Mouse (Mus musculus) neural tube, embryonic 11.5 days (tissue): ENCODE data around the gene Pfdn2. TPM values are rescaled to one million over a fixed set of nuclear protein-coding genes. Genes with fewer than 3 reads are reported as not detected.

ENCODE experiments used
- ATAC-seq: fragments of 200-750 bp; cut with Nextera tagmentation; 2 replicates; pipeline ENCODE4 v1.8.0; 2017; ENCODE audit warnings: moderate number of reproducible peaks, mild to moderate bottlenecking, moderate TSS enrichment, moderate library complexity; ENCODE audit not compliant: insufficient read depth, low FRiP score, low TSS enrichment
- DNase-seq: peaks from one replicate; pipeline ENCODE4 v3.0.0-alpha.2; 2015; ENCODE audit warnings: low spot score
- H3K27ac ChIP-seq: fragments of 300-500 bp; sonication (generic); 2 replicates; pipeline ENCODE4 v1.5.1; 2014; ENCODE audit warnings: low read depth, mild to moderate bottlenecking, low read length
- H3K27me3 ChIP-seq: fragments of 300-500 bp; sonication (generic); 2 replicates; pipeline ENCODE4 v1.6.1; 2014; ENCODE audit warnings: mild to moderate bottlenecking, low read length, mixed read lengths; ENCODE audit not compliant: control insufficient read depth, insufficient read depth
- H3K36me3 ChIP-seq: fragments of 300-500 bp; sonication (generic); 2 replicates; pipeline ENCODE4 v1.6.1; 2014; ENCODE audit warnings: mild to moderate bottlenecking, low read length, moderate library complexity, mixed read lengths; ENCODE audit not compliant: control insufficient read depth, insufficient read depth
- H3K4me1 ChIP-seq: fragments of 300-500 bp; sonication (generic); 2 replicates; pipeline ENCODE4 v1.6.1; 2014; ENCODE audit warnings: low read length, mixed read lengths; ENCODE audit not compliant: control insufficient read depth, insufficient read depth
- H3K4me2 ChIP-seq: fragments of 300-500 bp; sonication (generic); 2 replicates; pipeline ENCODE4 v1.6.1; 2014; ENCODE audit warnings: low read depth, mild to moderate bottlenecking, moderate library complexity
- H3K4me3 ChIP-seq: fragments of 300-500 bp; sonication (generic); 2 replicates; pipeline ENCODE4 v1.5.1; 2014; ENCODE audit warnings: low read depth, low read length
- H3K9ac ChIP-seq: fragments of 300-500 bp; sonication (generic); 2 replicates; pipeline ENCODE4 v1.6.1; 2014; ENCODE audit warnings: mild to moderate bottlenecking, low read length
- H3K9me3 ChIP-seq: fragments of 300-500 bp; sonication (generic); 2 replicates; pipeline ENCODE4 v1.6.1; 2016; ENCODE audit warnings: low read length; ENCODE audit not compliant: control insufficient read depth
- WGBS: fragments of 180-500 bp; shearing (Covaris S2); extraction: QIAGEN DNeasy Blood & Tissue Kit; methylation state at CpG from one replicate; pipeline ENCODE4 v1.1.7; 2014; 5-methylcytosine and 5-hydroxymethylcytosine counted together
- polyA plus RNA-seq: library from polyadenylated mRNA; unstranded; fragments of >200 nt; fragmentation: Nextera tagmentation; extraction: Ambion mirVana; gene quantifications from 2 replicates; pipeline ENCODE4 v1.2.1, GENCODE M21; 2014

Pfdn2 gene
- polyA plus RNA-seq, 1 experiment from 2014 or later = 68.0 TPM

- Histone ChIP-seq H3K4me2 (no peak overlapping the region), H3K4me3 (no peak overlapping the region), H3K9me3 (no peaks in the 10 kb centered on the region), H3K36me3 (no peaks in the 10 kb centered on the region), H3K9ac (no peak overlapping the region), H3K4me1 (0 out of 2 replicates have a peak, but pooled peaks cover 1% of the 10 kb centered on the region), H3K27me3 (0 out of 2 replicates have a peak, but pooled peaks cover 3% of the 10 kb centered on the region), H3K27ac (no peak overlapping the region)
- DNase-seq (no peak), ATAC-seq (no peak)
- 82% methylated on average over 11 of the region's 11 CpGs for WGBS
Observed at GRCm38 (mm10) chr1:171382096-171382620, 36.7 kb downstream of the Pfdn2 start.

GRCm38 (mm10) chr1:171384361-171384760 lies 38.9 kb downstream of the Pfdn2 start:
- no peak overlapping the region for H3K9ac ChIP-seq
- DNase-seq = no peak
- no peak overlapping the region for H3K4me3 ChIP-seq
- no peaks in the 10 kb centered on the region for H3K36me3 ChIP-seq
- no peak for ATAC-seq
- 69% methylated on average over 9 of the region's 9 CpGs for WGBS
- H3K27ac ChIP-seq = no peak overlapping the region
- H3K9me3 ChIP-seq = no peaks in the 10 kb centered on the region
- 0 out of 2 replicates have a peak, but pooled peaks cover 2% of the 10 kb centered on the region for H3K4me1 ChIP-seq
- 0 out of 2 replicates have a peak, but pooled peaks cover 3% of the 10 kb centered on the region for H3K27me3 ChIP-seq
- H3K4me2 ChIP-seq = no peak overlapping the region

- no peak overlapping the region for H3K27ac ChIP-seq
- 0 out of 2 replicates have a peak, but pooled peaks cover 2% of the 10 kb centered on the region for H3K4me1 ChIP-seq
- ATAC-seq (no peak), DNase-seq (no peak)
- H3K36me3 ChIP-seq = no peaks in the 10 kb centered on the region
- H3K4me3 ChIP-seq = no peak overlapping the region
- H3K9ac ChIP-seq = no peak overlapping the region
- no peaks in the 10 kb centered on the region for H3K9me3 ChIP-seq
- 0 out of 2 replicates have a peak, but pooled peaks cover 3% of the 10 kb centered on the region for H3K27me3 ChIP-seq
- WGBS = 71% methylated on average over 9 of the region's 9 CpGs
- H3K4me2 ChIP-seq = no peak overlapping the region
Observed at GRCm38 (mm10) chr1:171385171-171385570, 39.7 kb downstream of the Pfdn2 start.

- ATAC-seq = 0 out of 2 replicates have a peak, but pooled peaks have one; percentile 17
- H3K4me3 ChIP-seq = no peak overlapping the region
- 21% methylated on average over 6 of the region's 6 CpGs for WGBS
Observed at GRCm38 (mm10) chr1:171387099-171387498, 41.6 kb downstream of the Pfdn2 start.

GRCm38 (mm10) chr1:171388376-171389102 lies 43.1 kb downstream of the Pfdn2 start, which contains the start of gene Arhgap30:
Gene Arhgap30, plus strand, starts transcription at chr1:171388954.
- no peak for ATAC-seq
- no peak within 1 kb of the TSS for H3K9ac ChIP-seq
- 80% methylated on average over 15 of the region's 15 CpGs for WGBS

More at GRCm38 (mm10) chr1:171387099-171387498, 41.6 kb downstream of the Pfdn2 start:
- no peaks in the 10 kb centered on the region for H3K9me3 ChIP-seq
- no peak overlapping the region for H3K4me2 ChIP-seq
- 0 out of 2 replicates have a peak, but pooled peaks cover 2% of the 10 kb centered on the region for H3K4me1 ChIP-seq
- H3K9ac ChIP-seq = no peak overlapping the region
- DNase-seq = peak; percentile 54
- H3K27me3 ChIP-seq = no peaks in the 10 kb centered on the region
- H3K36me3 ChIP-seq = no peaks in the 10 kb centered on the region
- no peak overlapping the region for H3K27ac ChIP-seq

GRCm38 (mm10) chr1:171390101-171390500 lies 44.6 kb downstream of the Pfdn2 start:
- Histone ChIP-seq H3K36me3 (no peaks in the 10 kb centered on the region), H3K27ac (no peak overlapping the region), H3K4me3 (no peak overlapping the region), H3K27me3 (no peaks in the 10 kb centered on the region), H3K9ac (no peak overlapping the region), H3K9me3 (no peaks in the 10 kb centered on the region), H3K4me2 (no peak overlapping the region), H3K4me1 (0 out of 2 replicates have a peak, but pooled peaks cover 2% of the 10 kb centered on the region)
- DNase-seq = no peak
- ATAC-seq = no peak
- WGBS = 75% methylated on average over 4 of the region's 4 CpGs

More at GRCm38 (mm10) chr1:171388376-171389102, 43.1 kb downstream of the Pfdn2 start, which contains the start of gene Arhgap30:
- Histone ChIP-seq H3K36me3 (no peaks in the 10 kb centered on the region), H3K9me3 (no peaks in the 10 kb centered on the region), H3K4me2 (no peak within 1 kb of the TSS), H3K4me3 (no peak within 1 kb of the TSS), H3K27me3 (no peaks in the 10 kb centered on the region), H3K4me1 (0 out of 2 replicates have a peak, but pooled peaks cover 2% of the 10 kb centered on the region), H3K27ac (no peak within 1 kb of the TSS)
- no peak for DNase-seq

GRCm38 (mm10) chr1:171401821-171402220 lies 56.4 kb downstream of the Pfdn2 start:
- ATAC-seq (no peak), DNase-seq (no peak)
- H3K9me3 ChIP-seq = no peaks in the 10 kb centered on the region
- no peaks in the 10 kb centered on the region for H3K36me3 ChIP-seq
- H3K27me3 ChIP-seq = no peaks in the 10 kb centered on the region
- H3K27ac ChIP-seq = no peak overlapping the region
- H3K4me2 ChIP-seq = no peak overlapping the region
- no peak overlapping the region for H3K4me3 ChIP-seq
- H3K9ac ChIP-seq = no peak overlapping the region
- H3K4me1 ChIP-seq = no peaks in the 10 kb centered on the region
- WGBS = 82% methylated on average over 4 of the region's 4 CpGs

GRCm38 (mm10) chr1:171402991-171403390 lies 57.5 kb downstream of the Pfdn2 start:
- Histone ChIP-seq H3K27me3 (no peaks in the 10 kb centered on the region), H3K27ac (no peak overlapping the region), H3K4me1 (no peaks in the 10 kb centered on the region), H3K36me3 (no peaks in the 10 kb centered on the region), H3K4me2 (no peak overlapping the region), H3K9ac (no peak overlapping the region), H3K9me3 (no peaks in the 10 kb centered on the region), H3K4me3 (no peak overlapping the region)
- no peak for ATAC-seq
- no peak for DNase-seq
- WGBS = 81% methylated on average over 9 of the region's 9 CpGs
